Mouse (Mus musculus): ENCODE measurements around the gene Celf3. TPM values are rescaled to one million over a fixed set of nuclear protein-coding genes. Genes with fewer than 3 reads are reported as not detected.

Gene Celf3
- polyA plus RNA-seq, 1 experiment from 2014 or later, result 358 TPM

DNA sequence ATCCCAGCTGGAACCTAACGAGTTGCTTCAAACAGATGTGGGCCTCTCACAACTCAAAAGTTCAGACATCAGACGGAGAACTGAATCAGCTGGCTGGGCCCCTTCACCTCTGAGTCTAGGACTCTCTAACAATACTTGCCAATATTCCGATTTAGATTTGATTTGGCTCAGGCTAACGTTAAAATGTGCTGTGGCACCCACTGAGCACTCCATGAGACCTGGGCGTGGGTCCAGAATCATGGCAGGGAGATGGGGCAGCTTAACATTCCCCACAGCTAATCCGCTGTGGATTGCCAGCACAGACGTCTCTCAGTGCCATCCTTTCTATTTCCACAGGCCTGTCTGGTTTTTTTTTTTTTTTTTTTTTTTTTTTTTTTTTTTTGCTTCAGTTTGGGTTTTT, 7.8 kb downstream of the Celf3 start:
- WGBS, result 26% methylated on average over 7 of the region's 7 CpGs
- no peak overlapping the region for H3K9ac ChIP-seq (replicated peaks; ENCODE audit: low read depth, low read length)
- no peaks in the 10 kb centered on the region for H3K27me3 ChIP-seq (replicated peaks; ENCODE audit: control insufficient read depth, insufficient read depth, low read length)
- H3K36me3 ChIP-seq (ENCODE audit: control insufficient read depth, insufficient read depth), result peaks cover 27% of the 10 kb centered on the region
- H3K4me3 ChIP-seq (replicated peaks; ENCODE audit: low read length), result no peak overlapping the region
- peak overlapping the region; percentile 82; the same call in 1 of the 2 replicates for H3K27ac ChIP-seq (ENCODE audit: low read length)
- no peaks in the 10 kb centered on the region for H3K9me3 ChIP-seq (ENCODE audit: control insufficient read depth, low read length)
- no peak for ATAC-seq
- H3K4me1 ChIP-seq (replicated peaks; ENCODE audit: control insufficient read depth, insufficient read depth, low read length), result peaks cover 64% of the 10 kb centered on the region
- no peak overlapping the region for H3K4me2 ChIP-seq (ENCODE audit: low read length)

DNA sequence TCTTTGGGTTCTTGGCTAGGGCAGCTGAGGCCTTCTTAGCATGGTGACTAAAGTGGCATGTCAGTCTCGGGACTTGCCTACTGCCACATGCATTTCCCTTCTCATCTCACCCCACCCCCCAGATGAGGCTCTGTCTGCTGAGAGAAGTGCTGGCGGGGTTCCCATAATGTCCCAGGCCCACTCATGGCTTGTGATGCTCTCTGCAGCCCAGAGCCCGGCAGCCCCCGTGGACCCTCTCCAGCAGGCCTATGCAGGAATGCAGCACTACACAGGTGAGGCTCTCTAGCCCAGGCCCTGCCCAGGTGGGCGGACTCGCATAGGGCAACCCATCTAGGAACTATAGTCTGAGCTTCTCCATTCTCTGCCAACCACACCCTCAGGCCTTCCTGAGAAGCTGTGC, 9.5 kb downstream of the Celf3 start:
- H3K27ac ChIP-seq (ENCODE audit: low read length), result no peak overlapping the region
- H3K4me2 ChIP-seq (ENCODE audit: low read length), result no peak overlapping the region
- H3K4me3 ChIP-seq (replicated peaks; ENCODE audit: low read length), result no peak overlapping the region
- H3K9ac ChIP-seq (replicated peaks; ENCODE audit: low read depth, low read length), result no peak overlapping the region
- H3K9me3 ChIP-seq (ENCODE audit: control insufficient read depth, low read length), result no peaks in the 10 kb centered on the region
- no peak for ATAC-seq
- peaks cover 47% of the 10 kb centered on the region for H3K4me1 ChIP-seq (replicated peaks; ENCODE audit: control insufficient read depth, insufficient read depth, low read length)
- no peaks in the 10 kb centered on the region for H3K27me3 ChIP-seq (replicated peaks; ENCODE audit: control insufficient read depth, insufficient read depth, low read length)
- 70% methylated on average over 6 of the region's 6 CpGs for WGBS
- peaks cover 22% of the 10 kb centered on the region for H3K36me3 ChIP-seq (ENCODE audit: control insufficient read depth, insufficient read depth)

DNA sequence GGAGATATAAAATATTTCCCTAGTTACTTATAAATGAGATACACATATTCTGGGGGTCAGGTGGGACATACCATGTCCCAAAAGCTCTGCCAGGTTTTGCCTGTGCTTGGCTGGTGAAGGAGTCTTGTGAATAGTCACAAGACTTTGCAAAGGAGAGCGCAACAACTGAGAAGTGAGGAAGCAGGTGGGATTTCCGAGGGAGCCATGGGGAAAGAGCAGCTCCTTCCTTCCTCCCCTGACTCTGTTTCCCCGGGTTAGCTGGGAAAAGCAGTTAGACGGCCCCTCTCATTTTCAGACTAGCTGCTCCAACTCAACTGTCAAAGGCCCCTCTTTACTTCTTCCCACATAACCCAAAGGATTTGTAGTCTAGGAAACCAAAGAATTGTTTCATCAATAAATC, 19.1 kb downstream of the Celf3 start:
- Histone ChIP-seq H3K4me1 (replicated peaks; ENCODE audit: control insufficient read depth, insufficient read depth, low read length) (no peaks in the 10 kb centered on the region), H3K4me2 (ENCODE audit: low read length) (no peak overlapping the region), H3K36me3 (ENCODE audit: control insufficient read depth, insufficient read depth) (no peaks in the 10 kb centered on the region), H3K27ac (ENCODE audit: low read length) (no peak overlapping the region), H3K9ac (replicated peaks; ENCODE audit: low read depth, low read length) (no peak overlapping the region), H3K27me3 (replicated peaks; ENCODE audit: control insufficient read depth, insufficient read depth, low read length) (no peaks in the 10 kb centered on the region), H3K9me3 (ENCODE audit: control insufficient read depth, low read length) (no peaks in the 10 kb centered on the region), H3K4me3 (replicated peaks; ENCODE audit: low read length) (no peak overlapping the region)
- no peak for ATAC-seq
- WGBS, result 83% methylated on average over 4 of the region's 4 CpGs

DNA sequence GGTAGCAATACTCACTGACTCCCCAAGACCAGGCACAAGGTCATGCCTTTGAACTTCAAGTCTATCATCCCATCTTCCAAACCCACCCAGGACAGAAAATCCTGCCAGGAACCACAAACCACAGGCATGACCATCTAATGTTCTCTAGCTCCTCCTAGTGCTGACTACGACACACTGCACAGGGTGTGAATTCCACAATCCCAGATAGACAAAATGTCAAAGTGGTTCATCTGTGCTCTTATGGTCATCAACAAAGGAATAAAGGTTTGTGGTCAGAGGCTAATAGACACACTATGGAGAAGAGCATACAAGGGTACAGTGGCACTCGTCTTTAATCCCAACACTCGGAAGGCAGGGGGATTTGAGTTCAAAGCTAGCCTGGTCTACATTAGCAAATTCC, 24.1 kb downstream of the Celf3 start:
- WGBS, result 68% methylated on average over 3 of the region's 3 CpGs
- Histone ChIP-seq H3K36me3 (ENCODE audit: control insufficient read depth, insufficient read depth) (no peaks in the 10 kb centered on the region; the same call in 1 of the 2 replicates), H3K4me3 (replicated peaks; ENCODE audit: low read length) (no peak overlapping the region), H3K9ac (replicated peaks; ENCODE audit: low read depth, low read length) (no peak overlapping the region), H3K4me1 (replicated peaks; ENCODE audit: control insufficient read depth, insufficient read depth, low read length) (no peaks in the 10 kb centered on the region), H3K9me3 (ENCODE audit: control insufficient read depth, low read length) (no peaks in the 10 kb centered on the region), H3K27ac (ENCODE audit: low read length) (no peak overlapping the region), H3K27me3 (replicated peaks; ENCODE audit: control insufficient read depth, insufficient read depth, low read length) (no peaks in the 10 kb centered on the region), H3K4me2 (ENCODE audit: low read length) (no peak overlapping the region)
- ATAC-seq, result peak; percentile 67

DNA sequence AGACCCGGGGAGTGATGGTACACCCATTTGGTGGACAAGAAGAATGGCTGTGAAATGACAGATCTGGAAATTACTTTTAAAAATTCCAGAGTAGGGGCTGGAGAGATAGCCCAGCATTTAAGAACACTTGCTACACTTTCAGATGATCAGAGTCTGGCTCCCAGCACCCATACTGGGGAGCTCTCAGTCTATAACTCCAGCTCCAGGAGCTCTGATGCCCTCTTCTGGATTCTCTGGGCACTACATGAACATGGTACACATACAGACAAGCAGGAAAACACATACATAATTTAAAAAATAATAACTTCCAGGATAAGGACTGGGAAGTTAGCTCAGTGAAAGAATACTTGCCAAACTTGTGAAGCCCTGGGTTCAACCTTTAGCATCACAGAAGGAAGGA, 28.6 kb downstream of the Celf3 start:
- WGBS, result 93% methylated on average over 1 of the region's 1 CpGs

GRCm38 (mm10) chr3:94526731-94527130, 48.6 kb downstream of the Celf3 start:
- 86% methylated on average over 2 of the region's 2 CpGs for WGBS
- H3K9me3 ChIP-seq (ENCODE audit: control insufficient read depth, low read length), result no peaks in the 10 kb centered on the region

More for the DNA sequence above, 28.6 kb downstream of the Celf3 start:
- Histone ChIP-seq H3K4me1 (replicated peaks; ENCODE audit: control insufficient read depth, insufficient read depth, low read length) (no peaks in the 10 kb centered on the region), H3K4me3 (replicated peaks; ENCODE audit: low read length) (no peak overlapping the region), H3K36me3 (ENCODE audit: control insufficient read depth, insufficient read depth) (peaks cover 2% of the 10 kb centered on the region; the same call in 1 of the 2 replicates), H3K9ac (replicated peaks; ENCODE audit: low read depth, low read length) (no peak overlapping the region), H3K9me3 (ENCODE audit: control insufficient read depth, low read length) (no peaks in the 10 kb centered on the region), H3K27ac (ENCODE audit: low read length) (no peak overlapping the region), H3K27me3 (replicated peaks; ENCODE audit: control insufficient read depth, insufficient read depth, low read length) (no peaks in the 10 kb centered on the region), H3K4me2 (ENCODE audit: low read length) (no peak overlapping the region)
- no peak for ATAC-seq

GRCm38 (mm10) chr3:94533968-94534367, 55.9 kb downstream of the Celf3 start:
- H3K9ac ChIP-seq (replicated peaks; ENCODE audit: low read depth, low read length), result no peak overlapping the region
- no peak overlapping the region for H3K4me2 ChIP-seq (ENCODE audit: low read length)
- no peaks in the 10 kb centered on the region for H3K27me3 ChIP-seq (replicated peaks; ENCODE audit: control insufficient read depth, insufficient read depth, low read length)
- no peak overlapping the region for H3K27ac ChIP-seq (ENCODE audit: low read length)
- no peaks in the 10 kb centered on the region for H3K4me1 ChIP-seq (replicated peaks; ENCODE audit: control insufficient read depth, insufficient read depth, low read length)
- no peaks in the 10 kb centered on the region for H3K9me3 ChIP-seq (ENCODE audit: control insufficient read depth, low read length)
- ATAC-seq, result no peak
- no peak overlapping the region for H3K4me3 ChIP-seq (replicated peaks; ENCODE audit: low read length)
- H3K36me3 ChIP-seq (ENCODE audit: control insufficient read depth, insufficient read depth), result no peaks in the 10 kb centered on the region

More at GRCm38 (mm10) chr3:94526731-94527130, 48.6 kb downstream of the Celf3 start:
- Histone ChIP-seq H3K4me1 (replicated peaks; ENCODE audit: control insufficient read depth, insufficient read depth, low read length) (no peaks in the 10 kb centered on the region), H3K36me3 (ENCODE audit: control insufficient read depth, insufficient read depth) (peaks cover 8% of the 10 kb centered on the region), H3K27ac (ENCODE audit: low read length) (no peak overlapping the region), H3K9ac (replicated peaks; ENCODE audit: low read depth, low read length) (no peak overlapping the region), H3K4me3 (replicated peaks; ENCODE audit: low read length) (no peak overlapping the region), H3K4me2 (ENCODE audit: low read length) (no peak overlapping the region), H3K27me3 (replicated peaks; ENCODE audit: control insufficient read depth, insufficient read depth, low read length) (no peaks in the 10 kb centered on the region)
- no peak for ATAC-seq

- H3K27me3 ChIP-seq (replicated peaks; ENCODE audit: control insufficient read depth, insufficient read depth, low read length), result no peaks in the 10 kb centered on the region
- no peaks in the 10 kb centered on the region for H3K9me3 ChIP-seq (ENCODE audit: control insufficient read depth, low read length)
- 81% methylated on average over 3 of the region's 3 CpGs for WGBS
- H3K4me2 ChIP-seq (ENCODE audit: low read length), result no peak overlapping the region
- H3K9ac ChIP-seq (replicated peaks; ENCODE audit: low read depth, low read length), result no peak overlapping the region
- ATAC-seq, result no peak
- H3K36me3 ChIP-seq (ENCODE audit: control insufficient read depth, insufficient read depth), result no peaks in the 10 kb centered on the region
- H3K4me3 ChIP-seq (replicated peaks; ENCODE audit: low read length), result no peak overlapping the region
- H3K4me1 ChIP-seq (replicated peaks; ENCODE audit: control insufficient read depth, insufficient read depth, low read length), result no peaks in the 10 kb centered on the region
- H3K27ac ChIP-seq (ENCODE audit: low read length), result no peak overlapping the region
Observed at GRCm38 (mm10) chr3:94537187-94537586, 59.1 kb downstream of the Celf3 start.
